Mouse (Mus musculus) kidney, embryonic 15.5 days (tissue): Measurements from ENCODE around the gene Lrp2. TPM values are rescaled to one million over a fixed set of nuclear protein-coding genes. Genes with fewer than 3 reads are reported as not detected.
A peak's percentile ranks its signal among the peaks of the same experiment; 100 is the strongest.
"Not testable (repeated sequence)": the region's sequence is repeated elsewhere in the genome, so short reads cannot be mapped to it uniquely, and the experiment has no call there.

Experiments
- ATAC-seq: fragments of 200-750 bp; cut with Nextera tagmentation; replicated peaks from 2 replicates; pipeline ENCODE4 v1.8.0; 2017; ENCODE audit warnings: moderate TSS enrichment; ENCODE audit not compliant: low FRiP score
- H3K27ac ChIP-seq: fragments of 300-500 bp; sonication (generic); 2 replicates; pipeline ENCODE4 v1.5.1; 2015; ENCODE audit warnings: mild to moderate bottlenecking, inconsistent platforms
- H3K27me3 ChIP-seq: fragments of 300-500 bp; sonication (generic); 2 replicates; pipeline ENCODE4 v1.6.1; 2015; ENCODE audit warnings: inconsistent platforms
- H3K36me3 ChIP-seq: fragments of 300-500 bp; sonication (generic); 2 replicates; pipeline ENCODE4 v1.6.1; 2015; ENCODE audit warnings: inconsistent platforms
- H3K4me1 ChIP-seq: fragments of 300-500 bp; sonication (generic); 2 replicates; pipeline ENCODE4 v1.6.1; 2015; ENCODE audit warnings: inconsistent platforms
- H3K4me2 ChIP-seq: fragments of 300-500 bp; sonication (generic); 2 replicates; pipeline ENCODE4 v1.6.1; 2015; ENCODE audit warnings: moderate library complexity, mild to moderate bottlenecking, inconsistent platforms
- H3K4me3 ChIP-seq: fragments of 300-500 bp; sonication (generic); replicated peaks from 2 replicates; pipeline ENCODE4 v1.5.1; 2015; ENCODE audit warnings: mild to moderate bottlenecking, inconsistent platforms
- H3K9ac ChIP-seq: fragments of 300-500 bp; sonication (generic); 2 replicates; pipeline ENCODE4 v1.6.1; 2015; ENCODE audit warnings: mild to moderate bottlenecking, inconsistent platforms
- H3K9me3 ChIP-seq: fragments of 300-500 bp; sonication (generic); replicated peaks from 2 replicates; pipeline ENCODE4 v1.6.1; 2016; ENCODE audit warnings: inconsistent platforms
- WGBS: fragments of 180-500 bp; shearing (Covaris S2); methylation state at CpG from one replicate; pipeline ENCODE4 v1.1.7; 2015; ENCODE audit warnings: mixed read lengths; 5-methylcytosine and 5-hydroxymethylcytosine counted together
- polyA plus RNA-seq: library from polyadenylated mRNA; unstranded; fragments of >200 nt; fragmentation: Nextera tagmentation; extraction: Ambion mirVana; gene quantifications from 2 replicates; pipeline ENCODE4 v1.2.1, GENCODE M21; 2015

Lrp2 gene
- polyA plus RNA-seq, 1 experiment from 2014 or later, result 15.0 TPM

GRCm38 (mm10) chr2:69603726-69604393, 18.0 kb upstream of the Lrp2 start:
- Histone ChIP-seq H3K27me3 (no peaks in the 10 kb centered on the region), H3K4me2 (no peak overlapping the region), H3K4me3 (no peak overlapping the region), H3K36me3 (no peaks in the 10 kb centered on the region), H3K9me3 (no peaks in the 10 kb centered on the region), H3K4me1 (no peaks in the 10 kb centered on the region), H3K9ac (no peak overlapping the region), H3K27ac (0 out of 2 replicates have a peak overlapping the region, but pooled peaks have one; percentile 30)
- 86% methylated on average over 7 of the region's 7 CpGs for WGBS
- no peak for ATAC-seq

GRCm38 (mm10) chr2:69593168-69593567, 7.3 kb upstream of the Lrp2 start:
- H3K27me3 ChIP-seq, result peaks cover 21% of the 10 kb centered on the region
- H3K27ac ChIP-seq, result no peak overlapping the region
- no peaks in the 10 kb centered on the region for H3K9me3 ChIP-seq
- WGBS, result 71% methylated on average over 2 of the region's 2 CpGs
- no peak overlapping the region for H3K4me3 ChIP-seq
- no peaks in the 10 kb centered on the region for H3K36me3 ChIP-seq
- H3K4me1 ChIP-seq, result peaks cover 1% of the 10 kb centered on the region
- H3K9ac ChIP-seq, result no peak overlapping the region
- no peak for ATAC-seq
- no peak overlapping the region for H3K4me2 ChIP-seq

- no peak overlapping the region for H3K27ac ChIP-seq
- H3K27me3 ChIP-seq, result peaks cover 28% of the 10 kb centered on the region
- H3K36me3 ChIP-seq, result no peaks in the 10 kb centered on the region
- no peaks in the 10 kb centered on the region for H3K9me3 ChIP-seq
- no peak for ATAC-seq
- peaks cover 8% of the 10 kb centered on the region for H3K4me1 ChIP-seq
- no peak overlapping the region for H3K9ac ChIP-seq
- 34% methylated on average over 1 of the region's 1 CpGs for WGBS
- no peak overlapping the region for H3K4me3 ChIP-seq
- H3K4me2 ChIP-seq, result no peak overlapping the region
Observed at GRCm38 (mm10) chr2:69592536-69592935, 6.7 kb upstream of the Lrp2 start.

- ATAC-seq, result no peak
- no peak overlapping the region for H3K27ac ChIP-seq
- H3K4me1 ChIP-seq, result peaks cover 13% of the 10 kb centered on the region
- no peak overlapping the region for H3K4me3 ChIP-seq
- H3K27me3 ChIP-seq, result peaks cover 33% of the 10 kb centered on the region
- H3K36me3 ChIP-seq, result no peaks in the 10 kb centered on the region
- H3K9ac ChIP-seq, result no peak overlapping the region
- H3K4me2 ChIP-seq, result no peak overlapping the region
- 65% methylated on average over 7 of the region's 7 CpGs for WGBS
- no peaks in the 10 kb centered on the region for H3K9me3 ChIP-seq
Observed at GRCm38 (mm10) chr2:69591966-69592505, 6.2 kb upstream of the Lrp2 start.

- H3K4me3 ChIP-seq, result no peak overlapping the region
Observed at GRCm38 (mm10) chr2:69590548-69590947, 4.7 kb upstream of the Lrp2 start.

GRCm38 (mm10) chr2:69587896-69588295, 2.0 kb upstream of the Lrp2 start:
- no peaks in the 10 kb centered on the region for H3K36me3 ChIP-seq
- peak overlapping the region; percentile 32 for H3K4me3 ChIP-seq
- peaks cover 39% of the 10 kb centered on the region for H3K4me1 ChIP-seq
- H3K27me3 ChIP-seq, result peaks cover 68% of the 10 kb centered on the region
- H3K27ac ChIP-seq, result 0 out of 2 replicates have a peak overlapping the region, but pooled peaks have one; percentile 28
- peak; percentile 37; the same call in 1 of the 2 replicates for ATAC-seq
- no peaks in the 10 kb centered on the region for H3K9me3 ChIP-seq
- WGBS, result under 1% methylated on average over 23 of the region's 23 CpGs
- H3K4me2 ChIP-seq, result peak overlapping the region; percentile 99
- H3K9ac ChIP-seq, result no peak overlapping the region

More at GRCm38 (mm10) chr2:69590548-69590947, 4.7 kb upstream of the Lrp2 start:
- WGBS, result 77% methylated on average over 1 of the region's 1 CpGs
- H3K4me2 ChIP-seq, result no peak overlapping the region
- H3K9me3 ChIP-seq, result no peaks in the 10 kb centered on the region
- peaks cover 44% of the 10 kb centered on the region for H3K27me3 ChIP-seq
- H3K36me3 ChIP-seq, result no peaks in the 10 kb centered on the region
- H3K9ac ChIP-seq, result no peak overlapping the region
- H3K4me1 ChIP-seq, result peaks cover 24% of the 10 kb centered on the region
- no peak for ATAC-seq
- H3K27ac ChIP-seq, result no peak overlapping the region

GRCm38 (mm10) chr2:69586821-69587728, 1.2 kb upstream of the Lrp2 start:
- Histone ChIP-seq H3K4me3 (peak overlapping the region; percentile 32), H3K9me3 (no peaks in the 10 kb centered on the region), H3K36me3 (no peaks in the 10 kb centered on the region), H3K9ac (no peak overlapping the region), H3K27me3 (peaks cover 74% of the 10 kb centered on the region), H3K4me1 (peaks cover 39% of the 10 kb centered on the region), H3K4me2 (peak overlapping the region; percentile 99), H3K27ac (peak overlapping the region; percentile 28; the same call in 1 of the 2 replicates)
- under 1% methylated on average over 26 of the region's 26 CpGs for WGBS
- ATAC-seq, result no peak

GRCm38 (mm10) chr2:69585191-69585885, 527 bp downstream of the Lrp2 start:
- ATAC-seq, result peak; percentile 63
- Histone ChIP-seq H3K4me2 (peak overlapping the region; percentile 99), H3K27ac (peak overlapping the region; percentile 63), H3K27me3 (peaks cover 74% of the 10 kb centered on the region), H3K9ac (peak overlapping the region; percentile 61), H3K4me3 (peak overlapping the region; percentile 72), H3K4me1 (peaks cover 39% of the 10 kb centered on the region), H3K36me3 (no peaks in the 10 kb centered on the region), H3K9me3 (no peaks in the 10 kb centered on the region)
- WGBS, result under 1% methylated on average over 61 of the region's 61 CpGs

GRCm38 (mm10) chr2:69584117-69584933, 1.5 kb downstream of the Lrp2 start:
- H3K4me3 ChIP-seq, result peak overlapping the region; percentile 72
- ATAC-seq, result no peak

GRCm38 (mm10) chr2:69582861-69583260, 3.0 kb downstream of the Lrp2 start:
- Histone ChIP-seq H3K4me1 (peaks cover 34% of the 10 kb centered on the region), H3K36me3 (no peaks in the 10 kb centered on the region), H3K9ac (no peak overlapping the region), H3K27me3 (peaks cover 50% of the 10 kb centered on the region), H3K4me2 (no peak overlapping the region; the same call in 1 of the 2 replicates), H3K9me3 (no peaks in the 10 kb centered on the region), H3K27ac (no peak overlapping the region), H3K4me3 (no peak overlapping the region)
- no peak for ATAC-seq
- WGBS, result 43% methylated on average over 7 of the region's 7 CpGs

More at GRCm38 (mm10) chr2:69584117-69584933, 1.5 kb downstream of the Lrp2 start:
- Histone ChIP-seq H3K36me3 (no peaks in the 10 kb centered on the region), H3K27ac (no peak overlapping the region), H3K27me3 (peaks cover 64% of the 10 kb centered on the region), H3K9ac (no peak overlapping the region), H3K9me3 (no peaks in the 10 kb centered on the region), H3K4me2 (peak overlapping the region; percentile 99), H3K4me1 (peaks cover 39% of the 10 kb centered on the region)
- 2% methylated on average over 20 of the region's 20 CpGs for WGBS

GRCm38 (mm10) chr2:69582068-69582467, 3.8 kb downstream of the Lrp2 start:
- not testable (repeated sequence) for H3K4me2 ChIP-seq, ATAC-seq
- peaks cover 26% of the 10 kb centered on the region for H3K4me1 ChIP-seq

More at GRCm38 (mm10) chr2:69582068-69582467, 3.8 kb downstream of the Lrp2 start:
- H3K9me3 ChIP-seq, H3K9ac ChIP-seq, H3K27ac ChIP-seq, H3K4me3 ChIP-seq, H3K36me3 ChIP-seq: not testable (repeated sequence)
- WGBS, result 91% methylated on average over 4 of the region's 4 CpGs
- H3K27me3 ChIP-seq, result peaks cover 42% of the 10 kb centered on the region
